Mouse (Mus musculus): ENCODE data around the gene Gm42517. TPM values are rescaled to one million over a fixed set of nuclear protein-coding genes. Genes with fewer than 3 reads are reported as not detected.

Gene Gm42517
- total and polyA plus RNA-seq, 3 experiments = 1.0 to 2.0 (median 1.3) TPM

DNA sequence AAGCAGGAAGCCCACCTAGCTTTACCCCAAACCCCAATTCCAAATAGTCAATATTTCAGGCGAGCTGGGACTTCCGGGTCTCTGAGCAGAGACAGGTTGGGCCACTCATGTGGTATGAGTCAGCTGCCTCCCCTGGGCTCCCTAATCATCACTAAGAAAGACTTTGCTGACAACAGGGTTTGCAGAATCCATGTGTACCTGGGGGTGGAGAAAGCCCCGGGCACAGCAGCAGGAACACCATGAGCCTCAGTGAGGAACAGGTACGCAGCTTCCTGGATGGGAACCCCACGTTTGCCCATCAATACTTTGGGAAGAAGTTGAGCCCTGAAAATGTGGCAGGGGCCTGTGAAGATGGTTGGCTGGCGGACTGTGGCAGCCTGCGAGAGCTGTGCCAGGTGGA, 20.5 kb upstream of the Gm42517 start, which contains the start of gene Pde6b:
TSS of gene Pde6b (plus strand) at position 191 of the 400 bp plus-strand sequence.
- no peaks in the 10 kb centered on the region for H3K4me1 ChIP-seq (ENCODE audit: control insufficient read depth, insufficient read depth, low read length)
- TF ChIP-seq EP300 (IDR thresholded peaks at IDR 0.05; ENCODE audit: insufficient read depth, low read depth, low read length) = no peak
- TF ChIP-seq POLR2A (IDR thresholded peaks at IDR 0.05; ENCODE audit: insufficient read depth, low read depth, low read length) = no peak
- TF ChIP-seq CTCF (IDR thresholded peaks at IDR 0.05) = no peak
- H3K27me3 ChIP-seq (ENCODE audit: control insufficient read depth, insufficient read depth, low read length) = no peaks in the 10 kb centered on the region
- no peak within 1 kb of the TSS for H3K27ac ChIP-seq
- H3K9ac ChIP-seq (ENCODE audit: low read depth, low read length) = no peak within 1 kb of the TSS
- no peaks in the 10 kb centered on the region for H3K36me3 ChIP-seq (ENCODE audit: control insufficient read depth, insufficient read depth, low read length)
- no peaks in the 10 kb centered on the region for H3K79me2 ChIP-seq (replicated peaks; ENCODE audit: control insufficient read depth, insufficient read depth, low read length)
- intact Hi-C loops (cut with DNase I) = no loop called here
- no peak for DNase-seq
- WGBS = 63% methylated on average over 7 of the region's 7 CpGs
- no peak within 1 kb of the TSS for H3K4me3 ChIP-seq

DNA sequence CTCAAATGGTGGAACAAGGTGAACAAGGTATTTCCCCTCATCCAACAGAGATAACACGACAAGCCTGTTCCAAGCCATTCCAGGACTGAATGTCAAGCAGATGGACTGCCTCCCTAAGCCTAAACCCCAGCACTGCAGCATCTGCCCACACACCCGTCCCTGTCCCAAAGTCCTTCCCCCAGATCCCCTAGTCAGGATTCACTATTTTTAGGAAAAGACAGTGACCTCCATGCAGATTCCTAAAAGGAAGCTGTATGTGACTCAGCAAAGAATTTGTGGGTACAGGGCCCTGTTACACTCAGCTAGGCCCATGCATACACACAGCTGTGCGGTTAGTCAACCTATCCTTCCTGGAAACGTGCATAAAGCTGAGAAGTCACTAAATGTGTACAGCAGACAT, 18.7 kb upstream of the Gm42517 start:
- no peak for DNase-seq
- Histone ChIP-seq H3K4me3 (no peak overlapping the region), H3K36me3 (ENCODE audit: control insufficient read depth, insufficient read depth, low read length) (no peaks in the 10 kb centered on the region), H3K4me1 (ENCODE audit: control insufficient read depth, insufficient read depth, low read length) (no peaks in the 10 kb centered on the region), H3K27ac (no peak overlapping the region), H3K27me3 (ENCODE audit: control insufficient read depth, insufficient read depth, low read length) (no peaks in the 10 kb centered on the region), H3K9ac (ENCODE audit: low read depth, low read length) (no peak overlapping the region), H3K79me2 (replicated peaks; ENCODE audit: control insufficient read depth, insufficient read depth, low read length) (no peaks in the 10 kb centered on the region)
- WGBS = 60% methylated on average over 4 of the region's 4 CpGs
- TF ChIP-seq CTCF (IDR thresholded peaks at IDR 0.05) (no peak), EP300 (IDR thresholded peaks at IDR 0.05; ENCODE audit: insufficient read depth, low read depth, low read length) (no peak), POLR2A (IDR thresholded peaks at IDR 0.05; ENCODE audit: insufficient read depth, low read depth, low read length) (no peak)
- intact Hi-C loops (cut with DNase I) = no loop called here

DNA sequence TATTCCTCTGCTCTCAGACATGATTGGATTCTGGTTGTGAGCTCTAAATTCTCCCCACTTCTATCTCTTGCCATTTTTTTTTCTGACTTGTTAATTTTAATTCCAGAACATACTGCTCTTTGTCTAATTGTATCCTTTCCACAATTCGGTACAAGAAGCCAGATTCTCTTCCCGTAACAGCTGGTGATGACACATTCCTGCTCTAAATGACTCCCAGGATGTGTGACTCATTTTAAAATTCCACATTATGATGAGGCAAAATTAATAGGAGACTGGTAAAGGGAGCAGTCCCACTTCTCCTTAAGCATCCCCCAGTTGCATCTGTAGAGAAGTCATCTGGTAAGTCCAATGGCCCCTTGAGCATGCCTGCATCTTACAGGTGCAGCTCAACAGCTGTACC, 17.9 kb upstream of the Gm42517 start:
- H3K4me1 ChIP-seq (ENCODE audit: control insufficient read depth, insufficient read depth, low read length) = no peaks in the 10 kb centered on the region
- WGBS = 61% methylated on average over 2 of the region's 2 CpGs
- no peak overlapping the region for H3K9ac ChIP-seq (ENCODE audit: low read depth, low read length)
- H3K27ac ChIP-seq = no peak overlapping the region
- no peaks in the 10 kb centered on the region for H3K36me3 ChIP-seq (ENCODE audit: control insufficient read depth, insufficient read depth, low read length)
- DNase-seq = no peak
- TF ChIP-seq CTCF (IDR thresholded peaks at IDR 0.05) = no peak
- TF ChIP-seq POLR2A (IDR thresholded peaks at IDR 0.05; ENCODE audit: insufficient read depth, low read depth, low read length) = no peak
- no peak for TF ChIP-seq EP300 (IDR thresholded peaks at IDR 0.05; ENCODE audit: insufficient read depth, low read depth, low read length)
- H3K4me3 ChIP-seq = no peak overlapping the region
- H3K79me2 ChIP-seq (replicated peaks; ENCODE audit: control insufficient read depth, insufficient read depth, low read length) = no peaks in the 10 kb centered on the region
- intact Hi-C loops (cut with DNase I) = no loop called here
- no peaks in the 10 kb centered on the region for H3K27me3 ChIP-seq (ENCODE audit: control insufficient read depth, insufficient read depth, low read length)

DNA sequence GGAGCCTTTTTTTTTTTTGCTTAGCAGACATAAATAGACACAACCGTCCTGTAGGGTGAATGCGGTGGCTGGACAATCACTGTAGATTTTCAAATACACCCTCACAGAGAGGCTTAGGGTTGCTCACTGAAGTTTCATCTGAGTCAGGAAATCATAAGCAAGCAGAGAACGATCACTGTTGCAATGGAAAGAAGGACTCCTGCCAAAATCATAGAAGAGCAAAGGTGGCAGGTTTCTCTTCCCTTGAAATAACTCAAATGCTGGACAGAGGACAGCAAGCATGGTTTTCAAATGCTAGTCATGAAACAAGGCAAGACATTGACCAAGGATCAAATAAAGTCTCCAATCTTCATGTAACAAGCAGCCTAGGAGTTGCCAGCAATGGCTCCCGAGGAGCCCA, 10.6 kb upstream of the Gm42517 start:
- no peak for DNase-seq
- Histone ChIP-seq H3K9ac (ENCODE audit: low read depth, low read length) (no peak overlapping the region), H3K79me2 (replicated peaks; ENCODE audit: control insufficient read depth, insufficient read depth, low read length) (no peaks in the 10 kb centered on the region), H3K27ac (no peak overlapping the region), H3K27me3 (ENCODE audit: control insufficient read depth, insufficient read depth, low read length) (no peaks in the 10 kb centered on the region; the same call in 1 of the 2 replicates), H3K36me3 (ENCODE audit: control insufficient read depth, insufficient read depth, low read length) (no peaks in the 10 kb centered on the region), H3K4me3 (no peak overlapping the region), H3K4me1 (ENCODE audit: control insufficient read depth, insufficient read depth, low read length) (no peaks in the 10 kb centered on the region)
- 45% methylated on average over 4 of the region's 4 CpGs for whole genome bisulfite sequencing
- intact Hi-C loops (cut with DNase I) = no loop called here
- no peak for TF ChIP-seq EP300 (IDR thresholded peaks at IDR 0.05; ENCODE audit: insufficient read depth, low read depth, low read length)

DNA sequence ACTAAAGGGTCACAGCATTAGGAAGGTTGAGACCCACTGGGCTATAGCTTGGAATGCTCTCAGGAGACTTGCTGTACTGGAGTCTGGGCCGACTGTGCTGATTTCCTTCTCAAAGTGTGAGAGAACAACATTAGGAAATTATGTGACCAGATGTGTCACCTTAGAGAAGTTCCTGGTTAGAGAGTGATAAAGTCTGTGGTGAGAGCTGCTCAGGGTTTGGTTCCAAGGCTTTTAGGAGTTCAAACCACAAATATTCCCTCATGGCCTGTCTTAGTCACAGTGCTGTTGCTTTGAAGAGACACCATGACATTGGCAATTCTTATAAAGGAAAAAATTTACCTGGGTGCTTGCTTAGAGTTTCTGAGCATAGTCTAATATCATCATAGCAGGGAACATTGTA, 8.3 kb upstream of the Gm42517 start:
- Histone ChIP-seq H3K27ac (no peak overlapping the region), H3K79me2 (replicated peaks; ENCODE audit: control insufficient read depth, insufficient read depth, low read length) (no peaks in the 10 kb centered on the region), H3K4me1 (ENCODE audit: control insufficient read depth, insufficient read depth, low read length) (no peaks in the 10 kb centered on the region), H3K36me3 (ENCODE audit: control insufficient read depth, insufficient read depth, low read length) (no peaks in the 10 kb centered on the region), H3K9ac (ENCODE audit: low read depth, low read length) (no peak overlapping the region), H3K4me3 (no peak overlapping the region), H3K27me3 (ENCODE audit: control insufficient read depth, insufficient read depth, low read length) (no peaks in the 10 kb centered on the region; the same call in 1 of the 2 replicates)
- DNase-seq = no peak
- TF ChIP-seq EP300 (IDR thresholded peaks at IDR 0.05; ENCODE audit: insufficient read depth, low read depth, low read length) (no peak), CTCF (IDR thresholded peaks at IDR 0.05) (no peak), POLR2A (IDR thresholded peaks at IDR 0.05; ENCODE audit: insufficient read depth, low read depth, low read length) (no peak)
- intact Hi-C loops (cut with DNase I) = no loop called here
- WGBS = 33% methylated on average over 1 of the region's 1 CpGs

DNA sequence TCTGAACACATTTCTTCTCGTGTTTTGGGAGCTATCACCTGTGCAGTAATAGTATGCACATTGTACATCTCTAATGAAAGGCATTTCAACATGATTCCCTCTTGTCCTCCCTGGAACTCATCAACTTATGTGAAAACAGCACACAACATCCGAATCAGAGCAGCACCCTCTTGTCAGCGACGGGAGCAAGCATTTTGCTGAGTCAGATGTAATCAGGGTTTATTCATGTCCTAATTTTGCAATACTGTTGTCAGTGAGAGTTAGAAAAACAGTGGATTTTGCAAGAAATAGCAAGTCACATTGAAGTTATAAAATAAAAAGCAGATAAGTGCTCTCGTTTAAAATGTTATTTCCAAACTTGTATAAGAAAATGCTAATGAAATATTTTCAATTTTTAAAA, 6.4 kb upstream of the Gm42517 start:
- no peaks in the 10 kb centered on the region for H3K36me3 ChIP-seq (ENCODE audit: control insufficient read depth, insufficient read depth, low read length)
- H3K4me3 ChIP-seq = no peak overlapping the region
- H3K9ac ChIP-seq (ENCODE audit: low read depth, low read length) = no peak overlapping the region
- H3K4me1 ChIP-seq (ENCODE audit: control insufficient read depth, insufficient read depth, low read length) = no peaks in the 10 kb centered on the region
- TF ChIP-seq CTCF (IDR thresholded peaks at IDR 0.05) (no peak), EP300 (IDR thresholded peaks at IDR 0.05; ENCODE audit: insufficient read depth, low read depth, low read length) (no peak), POLR2A (IDR thresholded peaks at IDR 0.05; ENCODE audit: insufficient read depth, low read depth, low read length) (no peak)
- intact Hi-C loops (cut with DNase I) = no loop called here
- H3K27me3 ChIP-seq (ENCODE audit: control insufficient read depth, insufficient read depth, low read length) = peaks cover 7% of the 10 kb centered on the region; the same call in 1 of the 2 replicates
- H3K27ac ChIP-seq = no peak overlapping the region
- no peaks in the 10 kb centered on the region for H3K79me2 ChIP-seq (replicated peaks; ENCODE audit: control insufficient read depth, insufficient read depth, low read length)
- DNase-seq = no peak
- WGBS = 68% methylated on average over 5 of the region's 5 CpGs

Measured in heart, adult 2 months (tissue).